Mouse (Mus musculus): ENCODE results near the gene Gtf3a.

GRCm38 (mm10) chr5:146923547-146923946 is 24.9 kb upstream of the Gtf3a start:
- TF ChIP-seq CTCF (conservative IDR thresholded peaks at IDR 0.05 in 1 of 2, IDR thresholded peaks at IDR 0.05 in 1 of 2; ENCODE audit: low read depth in 2 of 2, low read length in 2 of 2) (no peak), MAX (IDR thresholded peaks at IDR 0.05; ENCODE audit: low read length) (no peak), ZMIZ1 (IDR thresholded peaks at IDR 0.05; ENCODE audit: low read depth, low read length) (no peak), MAFK (IDR thresholded peaks at IDR 0.05; ENCODE audit: insufficient replicate concordance, low read length) (no peak), POLR2A (IDR thresholded peaks at IDR 0.05; ENCODE audit: low read depth, low read length) (no peak), TCF12 (IDR thresholded peaks at IDR 0.05; ENCODE audit: low read depth, low read length) (no peak), USF1 (IDR thresholded peaks at IDR 0.05; ENCODE audit: low read depth, low read length) (no peak), SMC3 (IDR thresholded peaks at IDR 0.05; ENCODE audit: low read depth, low read length) (no peak), UBTF (IDR thresholded peaks at IDR 0.05; ENCODE audit: low read depth, low read length) (no peak), ETS1 (conservative IDR thresholded peaks at IDR 0.05; ENCODE audit: low read depth, low read length) (no peak), CHD2 (IDR thresholded peaks at IDR 0.05; ENCODE audit: low read length) (no peak), USF2 (conservative IDR thresholded peaks at IDR 0.05; ENCODE audit: low read depth, low read length) (no peak), GABPA (IDR thresholded peaks at IDR 0.05; ENCODE audit: insufficient replicate concordance, low read depth, low read length) (no peak)
